Mouse (Mus musculus): ENCODE results near the gene Triml1.

Gene Triml1

GRCm38 (mm10) chr8:43141386-43141785 is at the start of gene Triml1:
Gene Triml1, minus strand, starts transcription at chr8:43141486.
- no peak for DNase-seq

- no peak for DNase-seq
These were observed 41.0 kb upstream of the Triml1 start for GRCm38 (mm10) chr8:43182281-43182680.

- no peak for DNase-seq
These were observed 38.9 kb upstream of the Triml1 start, which contains the start of gene Triml2 for GRCm38 (mm10) chr8:43180054-43180690. Gene Triml2, plus strand, starts transcription at chr8:43180541.

- DNase-seq = no peak
These were observed 37.9 kb upstream of the Triml1 start for GRCm38 (mm10) chr8:43179189-43179588.

- no peak for DNase-seq
These were observed 37.0 kb upstream of the Triml1 start for GRCm38 (mm10) chr8:43178263-43178662.

- no peak for DNase-seq
These were observed 35.6 kb upstream of the Triml1 start for GRCm38 (mm10) chr8:43176766-43177486.

- no peak for DNase-seq
These were observed 28.0 kb upstream of the Triml1 start for GRCm38 (mm10) chr8:43169249-43169755.

GRCm38 (mm10) chr8:43168083-43168482 is 26.8 kb upstream of the Triml1 start:
- DNase-seq = no peak

GRCm38 (mm10) chr8:43164453-43164852 is 23.2 kb upstream of the Triml1 start:
- no peak for DNase-seq

- DNase-seq = no peak
These were observed 22.0 kb upstream of the Triml1 start for GRCm38 (mm10) chr8:43163255-43163654.

GRCm38 (mm10) chr8:43149307-43149706 is 8.0 kb upstream of the Triml1 start:
- no peak for DNase-seq

GRCm38 (mm10) chr8:43111205-43111827 is 30.0 kb downstream of the Triml1 start:
- no peak for DNase-seq
